18 mouse cellular contexts compared by ENCODE assay signal in the genomic region with DNA sequence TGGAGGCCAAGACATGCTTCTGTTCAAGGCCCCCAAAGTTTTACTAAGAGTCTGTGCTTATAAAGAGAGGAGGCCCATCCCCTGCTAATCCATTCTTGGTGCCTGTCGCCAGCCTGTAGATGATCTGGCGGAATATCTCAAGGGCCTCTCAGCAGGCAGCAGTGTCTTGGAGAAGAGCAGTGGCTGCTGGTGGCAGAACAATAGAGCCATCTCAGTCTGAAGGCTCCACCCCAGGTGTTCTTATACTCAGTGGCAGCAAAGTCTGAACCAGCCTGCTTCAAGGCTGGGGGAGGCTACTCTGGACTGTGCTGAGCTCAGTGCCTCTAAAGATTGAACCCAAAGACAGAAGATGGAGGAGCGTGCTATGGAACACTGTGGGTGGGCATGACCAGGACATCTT.
A peak's percentile ranks its signal among the peaks of the same experiment; 100 is the strongest.
DNase-seq lines count a peak whose midpoint lies in the region.
"Had no signal": no experiment of that assay in that cellular context is flagged by ENCODE, and none has a peak within 500 bp of the region (broad histone marks: within the 10 kb centered on the region; RNA-seq: fewer than 3 reads in every experiment).

No protein-coding gene starts in this region.

- peak; percentile 24 to 29 for DNase-seq in thymus, postnatal 10 days (ENCODE audit: low spot score in 2 of 2)
- no peak for DNase-seq in thymus, postnatal 4 days
- DNase-seq in ES-CJ7 (ENCODE audit: low read depth, low spot score) = peak; percentile 51
- DNase-seq in R1 (ENCODE audit: low read depth, low spot score) = peak; percentile 54
- DNase-seq in thymus, postnatal 25 days = peak; percentile 21
- no peak for DNase-seq in layer of hippocampus, postnatal 10 days (ENCODE audit: low spot score in 2 of 2)
- DNase-seq in layer of hippocampus, postnatal 14 days (ENCODE audit: low spot score in 2 of 2) = no peak
- no peak for DNase-seq in adipocyte (ENCODE audit: low spot score)
- DNase-seq: adrenal gland, adult 2 months; adrenal gland, postnatal 10 days; adrenal gland, postnatal 25 days; cerebellum, adult 11 months; cerebellum, adult 18-20 months; cerebellum, adult 8-10 months; cerebellum, adult 9-11 months; cerebellum, postnatal 14 days; cerebellum, postnatal 36 days; embryo, embryonic 11 days had no signal

Comparison
In these comparisons a context has a peak if more than half of its experiments do, and no peak if none do; other contexts are left out.
1. DNase-seq: peak in thymus, postnatal 10 days (2 of 2), ES-CJ7 (single experiment), R1 (single experiment) and thymus, postnatal 25 days (single experiment); none in thymus, postnatal 4 days (single experiment), layer of hippocampus, postnatal 10 days (0 of 2), layer of hippocampus, postnatal 14 days (0 of 2) and adipocyte (single experiment).